Mouse (Mus musculus) T-helper 2 cell (primary cell): ENCODE measurements around the gene Tppp3.

Experiments
- in situ Hi-C: fragments of 300-600 bp; cut with MboI, MseI; formaldehyde crosslinking; loops from one replicate; pipeline ENCODE4 v1.15.1; 2025; ENCODE audit warnings: high pct_unique_total_duplicates

Gene Tppp3

DNA sequence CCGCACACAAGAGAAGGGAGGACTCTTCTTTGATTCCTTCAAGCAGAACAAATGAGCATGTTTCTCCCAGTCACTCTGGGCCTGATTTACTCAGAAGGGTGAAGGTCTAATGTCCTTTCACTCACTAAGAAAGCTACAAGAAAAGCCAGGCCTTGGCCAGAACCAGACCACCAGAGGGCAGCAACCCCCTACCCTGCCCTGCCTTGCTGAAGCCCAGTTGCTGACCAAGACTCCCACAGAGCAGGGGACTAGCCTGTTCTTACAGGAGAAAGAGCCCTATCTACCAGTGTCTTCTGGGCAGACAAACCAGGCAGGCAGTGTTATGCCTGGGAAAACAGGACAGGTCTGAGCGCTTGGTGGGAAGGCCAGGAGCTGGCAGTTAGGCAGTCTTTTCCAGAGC lies 13.1 kb upstream of the Tppp3 start:
- in situ Hi-C loops, result no loop called here

DNA sequence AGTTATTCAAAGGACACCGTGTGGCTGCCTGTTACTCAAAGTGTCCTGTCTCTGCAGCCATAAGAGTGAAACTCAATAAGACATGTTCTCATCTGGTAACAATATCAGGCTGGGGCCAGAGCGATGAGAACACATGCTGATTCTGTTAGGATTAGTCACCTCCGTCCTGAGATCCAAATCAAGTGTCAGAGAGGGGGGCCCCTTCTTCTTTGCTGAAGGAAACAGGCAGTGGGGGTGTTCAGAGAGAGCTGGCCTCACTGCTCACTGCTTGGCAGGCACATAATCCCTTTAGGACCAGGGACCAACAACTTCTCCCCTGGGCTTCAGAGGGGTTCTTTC lies 12.7 kb upstream of the Tppp3 start:
- in situ Hi-C loops, result no loop called here

DNA sequence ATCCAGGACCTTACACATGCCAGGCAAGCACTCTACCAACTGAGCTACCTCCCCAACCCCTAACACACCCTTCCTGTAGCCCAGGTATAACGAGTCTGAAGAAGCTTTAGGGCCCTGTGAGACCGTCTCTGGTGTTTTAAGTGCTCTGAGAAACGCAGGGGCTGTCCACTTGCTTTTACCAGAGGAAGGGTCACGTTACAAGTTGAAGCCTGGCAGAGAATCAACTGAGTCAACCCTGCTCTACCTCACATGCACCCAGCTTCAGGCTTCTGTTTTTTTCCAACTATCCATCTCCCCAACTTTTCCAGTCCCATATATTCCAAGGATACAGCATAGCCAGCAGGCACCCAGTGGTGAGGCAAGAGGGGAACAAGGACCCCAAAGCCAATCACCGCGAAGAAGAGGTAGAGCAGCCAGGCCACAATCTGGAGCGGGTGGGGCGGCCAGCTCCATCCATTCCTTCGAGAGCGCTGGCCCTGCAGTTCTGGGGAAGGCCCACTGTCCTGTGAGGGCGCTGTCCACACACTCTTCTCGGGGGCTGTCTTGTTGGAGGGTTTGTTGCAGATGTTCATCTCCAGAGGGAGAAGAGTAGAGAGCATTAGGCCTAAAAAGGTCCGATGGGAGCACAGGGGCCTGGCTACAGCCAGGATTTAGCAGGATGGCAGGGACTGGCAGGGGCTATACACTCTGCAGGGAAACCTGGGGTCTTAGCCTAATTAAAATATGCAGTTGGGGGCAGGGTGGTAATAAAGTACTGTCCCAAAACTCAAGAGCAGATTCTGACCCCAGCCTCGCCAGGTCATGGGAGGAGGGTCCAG lies 12.1 kb upstream of the Tppp3 start:
- in situ Hi-C loops, result no loop called here

DNA sequence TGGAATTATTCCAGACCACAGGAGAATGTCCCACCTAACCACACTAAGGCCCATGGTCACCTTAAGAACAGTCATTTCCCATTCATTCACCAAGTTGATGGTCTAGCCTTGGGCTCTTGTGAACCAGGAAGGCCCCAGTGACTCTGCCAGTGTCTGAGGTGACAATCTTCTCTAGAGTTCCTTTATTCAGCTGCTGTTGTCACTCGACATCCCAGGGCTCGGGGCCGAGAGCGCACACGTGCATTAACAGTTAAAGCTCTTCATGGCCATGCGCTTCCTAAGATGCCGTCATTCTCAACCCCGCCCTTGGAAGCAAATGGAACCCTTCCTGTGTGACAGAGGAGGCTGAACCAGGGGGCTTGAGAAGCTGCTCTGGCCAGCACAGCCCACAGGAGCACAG lies 10.8 kb upstream of the Tppp3 start:
- in situ Hi-C loops, result no loop called here

DNA sequence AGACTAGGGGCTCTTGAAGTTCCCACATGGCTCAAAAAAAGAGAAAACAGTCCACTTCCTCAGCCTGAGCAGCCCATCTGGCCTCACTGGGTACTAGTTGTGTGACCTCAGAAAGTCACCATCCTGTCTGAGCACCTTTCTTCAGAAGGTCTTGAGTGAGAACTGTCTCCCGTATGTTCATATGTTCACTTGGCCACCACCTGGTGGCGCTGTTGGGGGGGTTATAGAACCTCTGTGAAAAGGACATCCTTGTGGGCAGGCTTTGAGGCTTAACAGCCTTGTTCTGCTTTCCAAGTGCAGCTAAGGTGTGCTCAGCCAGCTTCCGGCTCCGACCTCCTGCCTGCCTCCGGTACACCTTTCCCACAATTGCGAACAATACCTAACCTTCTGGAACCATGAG lies 10.1 kb upstream of the Tppp3 start:
- in situ Hi-C loops, result no loop called here

DNA sequence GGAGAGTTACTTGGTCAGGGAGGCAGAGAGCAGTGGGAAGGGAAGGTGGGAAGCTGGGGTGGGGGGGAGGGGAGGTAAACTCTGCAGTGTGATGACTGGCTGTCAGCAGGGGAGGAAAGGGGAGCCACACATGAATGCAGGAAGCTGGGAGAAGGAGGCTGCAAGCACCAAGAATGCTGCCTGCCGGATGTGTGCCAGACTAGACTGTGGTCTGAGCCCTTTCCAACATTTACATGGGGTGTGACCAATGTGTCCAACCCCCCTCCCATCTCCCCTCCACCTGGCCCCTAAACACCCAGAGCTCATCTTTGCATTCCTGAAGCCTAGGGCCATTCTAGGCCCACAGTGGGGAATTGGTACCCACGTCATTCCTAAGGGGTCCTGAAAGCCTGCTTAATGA lies 9.7 kb upstream of the Tppp3 start:
- in situ Hi-C loops, result no loop called here

DNA sequence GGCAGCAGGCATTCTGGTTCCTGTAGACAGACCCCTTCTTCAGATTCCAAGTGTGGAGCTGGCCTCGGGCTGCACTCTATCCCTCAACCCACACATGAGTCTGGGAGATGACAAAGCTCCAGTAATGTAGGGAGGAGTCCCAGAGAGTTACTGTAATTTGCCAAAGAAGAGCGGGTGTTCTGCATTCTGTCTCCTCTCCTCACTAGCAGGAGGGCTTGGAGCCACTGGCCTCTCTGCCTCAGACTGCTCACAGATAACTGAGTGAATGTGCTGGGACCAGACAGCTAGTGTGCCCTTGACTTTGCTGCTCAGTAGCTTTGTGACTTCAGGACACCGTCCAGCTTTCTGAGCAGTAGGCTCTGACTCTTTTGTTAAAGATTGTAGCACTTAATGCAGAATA lies 6.5 kb upstream of the Tppp3 start:
- in situ Hi-C loops, result no loop called here

DNA sequence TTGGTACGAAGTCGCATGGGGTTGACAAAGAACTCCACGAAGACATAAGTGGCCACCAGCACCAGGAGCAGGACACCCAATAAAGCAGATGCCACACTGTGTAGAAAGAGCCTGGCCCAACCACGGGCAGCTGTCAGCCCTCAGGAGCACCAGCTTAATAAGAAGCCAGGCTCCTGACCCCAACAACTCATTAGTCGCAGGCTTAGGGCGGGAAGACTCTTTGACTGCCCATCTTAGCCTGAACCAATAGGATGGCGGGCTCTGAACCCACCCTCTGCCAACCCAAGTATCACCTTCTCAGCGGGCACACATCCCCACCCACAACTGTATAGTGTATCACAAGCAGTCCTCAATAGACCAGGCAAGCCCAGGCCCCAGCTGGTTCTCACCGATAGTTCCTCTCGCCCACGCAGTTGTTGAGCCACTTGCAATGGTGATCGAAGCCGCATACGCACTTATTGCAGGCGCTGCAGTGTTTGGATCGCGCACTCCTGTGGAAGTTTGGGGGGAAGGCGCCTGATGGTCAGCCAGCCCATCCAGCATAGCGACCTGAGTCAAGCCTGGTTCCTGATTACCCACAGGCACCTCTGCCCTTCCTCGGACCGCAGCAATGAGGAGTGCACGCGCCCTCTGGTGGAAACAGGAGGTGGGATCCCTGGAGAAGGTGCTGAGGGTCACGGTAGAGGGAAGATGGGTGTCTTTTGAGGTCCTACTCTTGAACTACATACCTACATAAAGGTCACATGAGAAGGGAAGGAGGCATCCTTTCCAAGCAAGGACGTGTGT lies 5.5 kb upstream of the Tppp3 start:
- in situ Hi-C loops, result no loop called here

DNA sequence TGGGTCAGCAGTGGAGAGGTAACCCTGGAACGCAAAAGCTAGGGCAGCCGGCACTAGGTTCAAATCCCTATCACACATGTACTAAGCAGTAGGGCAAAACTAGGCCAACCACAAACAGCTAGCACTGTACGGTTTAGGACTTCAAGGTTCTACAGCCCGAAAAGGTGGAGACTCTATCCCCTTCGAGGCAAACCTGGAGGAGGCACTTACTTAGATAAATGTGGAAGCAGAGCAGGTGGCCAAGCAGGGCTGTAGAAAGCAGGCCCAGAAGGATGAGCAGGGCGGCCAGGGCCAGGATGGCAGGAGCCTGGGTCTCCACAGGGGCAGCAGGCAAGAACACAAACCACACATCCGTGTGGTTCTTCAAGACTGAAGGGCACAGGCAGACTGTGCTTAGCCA lies 4.8 kb upstream of the Tppp3 start:
- in situ Hi-C loops, result no loop called here

DNA sequence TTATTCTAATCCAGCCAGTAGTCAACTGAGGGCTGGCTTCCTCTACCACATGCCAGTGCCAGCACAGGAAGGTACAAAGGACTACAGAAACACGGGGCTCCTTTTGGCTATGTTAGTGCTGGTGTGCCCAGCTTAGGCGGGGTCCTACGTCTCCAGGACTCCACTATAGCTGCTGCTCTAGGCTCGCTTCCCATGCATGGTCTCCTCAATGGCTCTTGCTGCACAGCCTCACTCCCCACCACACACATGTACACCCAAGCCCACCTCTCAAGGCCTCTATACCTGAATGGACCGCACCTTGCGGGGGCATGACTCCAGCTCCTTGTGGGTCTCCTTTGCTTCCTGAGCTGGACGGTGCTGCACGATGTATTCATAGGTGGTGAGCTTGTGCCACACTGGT lies 4.4 kb upstream of the Tppp3 start:
- in situ Hi-C loops, result no loop called here

DNA sequence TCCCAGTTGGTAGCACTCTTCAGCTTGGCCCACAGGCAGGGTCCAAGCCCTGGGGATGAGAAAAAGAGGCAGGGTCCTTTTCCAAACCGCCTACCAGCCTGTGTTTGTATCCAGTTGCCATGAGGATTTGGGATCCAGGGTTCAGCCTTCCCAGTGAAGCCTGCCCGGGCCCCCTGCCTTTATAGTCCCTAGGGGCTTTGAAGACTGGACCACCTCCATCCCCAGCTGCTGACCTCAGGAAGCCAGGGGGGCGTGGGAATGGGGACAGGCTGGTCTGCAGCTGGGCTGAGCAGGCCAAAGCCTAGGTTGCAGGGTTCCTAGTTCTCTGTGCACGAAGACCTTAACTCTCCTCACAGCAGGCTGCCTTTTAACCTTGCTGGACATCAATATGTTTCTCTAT lies 3.9 kb upstream of the Tppp3 start:
- in situ Hi-C loops, result no loop called here

DNA sequence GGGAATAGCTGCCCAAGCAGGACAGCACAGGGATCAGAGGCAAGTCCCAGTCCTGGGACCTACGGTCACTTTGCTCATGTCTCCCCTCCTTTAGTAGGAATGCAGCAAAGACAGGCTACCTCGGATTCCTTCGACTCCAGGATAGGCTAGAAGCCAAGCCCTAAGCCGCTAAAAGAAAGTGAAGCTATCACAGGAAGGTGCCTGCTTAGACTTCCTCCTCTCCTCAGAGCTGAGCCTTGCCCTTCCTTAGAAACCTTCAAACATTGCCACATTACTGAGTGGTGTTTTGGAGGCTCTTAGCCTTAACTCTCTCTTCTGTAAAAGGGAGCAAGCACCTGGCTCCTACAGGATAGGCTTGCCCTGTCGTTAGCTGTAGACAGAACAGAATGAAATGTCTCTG lies 3.4 kb upstream of the Tppp3 start:
- in situ Hi-C loops, result no loop called here

DNA sequence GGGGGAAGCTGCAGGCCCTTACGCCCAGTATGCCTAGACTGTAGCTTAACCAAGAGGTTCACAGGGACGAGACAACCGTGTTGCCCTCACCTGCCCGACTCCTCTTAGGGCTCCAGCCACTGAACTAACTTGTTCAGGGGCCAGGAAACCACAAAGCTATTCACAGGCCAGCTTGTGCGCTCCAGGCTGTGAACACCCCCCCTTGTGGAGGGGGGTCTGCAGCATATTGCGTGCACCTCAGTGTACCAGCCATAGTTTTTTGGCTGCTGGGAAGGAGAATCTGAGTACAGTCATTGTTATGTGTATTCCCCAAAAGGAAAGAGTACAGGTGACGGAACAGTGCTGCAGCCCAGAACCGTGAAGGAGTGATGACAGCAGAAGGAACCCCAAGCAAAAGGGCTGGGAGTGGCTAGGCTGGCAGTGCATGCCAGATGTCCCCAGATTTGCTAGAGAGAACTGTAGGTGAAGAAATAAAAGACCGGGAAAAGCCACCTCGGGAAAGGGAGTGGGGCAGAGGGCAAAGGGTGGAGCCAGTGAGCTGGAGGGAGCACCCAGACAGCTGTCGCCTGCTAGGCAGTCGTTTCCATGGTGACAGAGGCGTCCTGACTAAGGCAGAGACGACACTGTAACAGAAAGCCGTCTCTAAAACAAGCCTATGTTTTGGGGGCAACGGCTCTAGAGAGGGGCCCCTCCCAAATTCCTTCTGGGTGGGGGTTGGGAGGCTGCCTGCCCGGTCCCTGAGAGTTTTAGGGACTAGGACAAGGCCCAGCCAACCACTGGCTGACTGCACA lies 2.7 kb upstream of the Tppp3 start:
- in situ Hi-C loops, result no loop called here

DNA sequence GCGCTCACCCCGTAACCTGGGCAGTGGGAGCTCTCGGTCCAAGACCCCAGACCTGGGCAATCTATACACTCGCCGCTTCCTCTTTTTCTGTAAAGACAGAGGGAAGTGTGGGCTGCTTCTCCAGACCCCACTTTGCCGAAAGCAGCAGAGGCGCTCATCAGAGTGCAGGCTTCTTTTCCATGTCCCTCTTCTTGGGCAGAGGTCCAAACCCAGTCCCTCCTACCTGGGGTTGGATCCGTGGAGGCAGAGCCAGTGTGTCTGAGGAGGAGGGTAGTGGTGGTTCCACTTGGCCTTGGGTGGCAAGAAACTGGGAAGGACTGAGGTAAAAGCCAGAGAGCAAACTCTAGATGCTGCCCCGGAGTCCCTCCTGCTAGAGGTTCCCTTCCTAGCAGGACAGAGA lies 1.7 kb upstream of the Tppp3 start:
- in situ Hi-C loops, result no loop called here

DNA sequence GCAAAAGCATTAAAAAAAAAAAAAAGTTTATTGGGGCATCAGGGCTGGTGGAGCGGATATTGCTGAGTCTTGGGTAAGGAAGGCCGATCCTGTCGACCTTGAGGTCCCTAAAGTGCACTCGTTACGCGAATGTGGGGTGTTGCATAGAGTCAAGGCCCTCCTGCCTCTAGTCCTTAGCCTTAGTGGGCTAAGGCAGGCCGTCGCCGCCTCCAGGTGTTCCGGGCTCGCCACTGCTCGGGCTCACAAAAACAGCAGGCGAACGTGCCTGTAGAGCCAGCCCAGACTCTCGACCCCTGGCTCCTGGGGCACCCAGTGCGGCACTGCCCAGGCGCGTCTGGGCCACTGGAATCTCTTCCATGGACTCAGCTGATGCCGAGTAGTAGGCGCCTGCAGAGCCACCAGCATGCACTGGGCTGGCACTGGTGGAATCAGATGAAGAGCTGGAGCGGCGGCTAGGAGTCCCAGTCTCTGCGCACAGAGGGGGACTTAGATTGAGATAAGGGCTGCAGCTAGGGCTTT lies 1.1 kb upstream of the Tppp3 start:
- in situ Hi-C loops, result no loop called here

DNA sequence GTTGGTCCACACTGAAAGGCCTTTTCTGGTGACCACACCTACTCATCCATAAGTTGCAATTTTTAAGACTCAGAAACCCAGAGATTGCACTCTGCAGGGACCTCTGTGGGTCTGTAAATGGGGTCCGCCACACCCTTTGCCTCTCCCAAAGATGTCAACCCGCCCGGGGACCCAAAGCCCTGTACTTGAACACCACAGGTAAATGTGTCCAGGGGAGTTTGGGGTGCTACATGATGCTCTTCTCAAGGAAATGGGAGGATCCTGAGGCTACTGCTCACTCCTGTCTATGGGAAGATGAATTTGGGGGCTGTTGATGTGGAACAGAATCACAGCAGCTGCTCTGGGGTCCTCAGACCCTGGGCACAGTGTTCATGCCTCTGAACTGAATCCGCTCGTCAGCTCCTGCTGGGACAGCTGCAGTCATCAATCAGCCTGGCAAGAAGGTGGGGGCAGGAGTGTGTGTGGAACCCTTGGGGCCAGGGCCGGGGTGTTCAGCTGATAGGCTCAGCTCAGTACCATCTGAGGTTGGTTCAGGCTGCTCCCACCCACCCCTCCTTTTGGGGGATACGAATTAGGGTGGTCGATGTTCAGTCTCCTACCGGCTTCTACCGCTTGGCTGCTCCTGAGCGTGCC lies 529 bp downstream of the Tppp3 start:
- in situ Hi-C loops, result no loop called here

DNA sequence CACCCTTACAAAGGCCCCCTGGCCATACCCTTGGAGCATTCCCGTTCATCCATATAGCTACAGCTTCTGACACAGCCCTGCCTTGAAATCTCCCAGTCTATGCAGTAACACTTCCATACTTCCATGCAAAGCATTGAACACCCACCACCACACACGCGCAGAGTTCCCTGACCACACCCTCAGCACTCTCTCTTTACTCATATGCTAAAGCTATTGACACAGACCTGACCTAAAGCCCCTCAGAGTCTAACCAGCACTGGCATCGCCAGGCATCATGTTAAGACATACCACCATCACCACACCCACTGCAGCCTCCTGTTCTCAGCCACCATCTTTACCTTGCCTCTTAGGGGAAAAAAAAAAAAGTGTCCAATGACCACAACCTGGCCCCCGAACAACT lies 1.1 kb downstream of the Tppp3 start:
- in situ Hi-C loops, result no loop called here

DNA sequence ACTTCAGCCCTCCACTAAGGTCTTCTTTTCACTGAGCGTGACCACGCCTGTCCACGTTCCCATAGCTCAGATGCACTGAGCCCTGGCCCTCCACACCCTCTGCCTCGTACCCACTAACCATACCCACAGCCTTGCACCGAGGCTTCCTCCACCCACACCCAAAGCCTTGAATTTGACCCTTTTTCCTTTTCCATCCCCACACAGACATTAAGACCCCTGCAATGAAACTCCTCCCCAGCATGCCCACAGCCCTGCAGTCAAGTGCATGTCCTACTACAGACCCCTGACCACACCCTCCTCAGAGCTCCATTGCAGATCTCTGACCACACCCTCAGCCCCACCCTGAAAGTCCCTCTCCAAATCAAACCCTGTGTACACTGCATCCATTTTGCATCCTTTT lies 1.5 kb downstream of the Tppp3 start:
- in situ Hi-C loops, result no loop called here

DNA sequence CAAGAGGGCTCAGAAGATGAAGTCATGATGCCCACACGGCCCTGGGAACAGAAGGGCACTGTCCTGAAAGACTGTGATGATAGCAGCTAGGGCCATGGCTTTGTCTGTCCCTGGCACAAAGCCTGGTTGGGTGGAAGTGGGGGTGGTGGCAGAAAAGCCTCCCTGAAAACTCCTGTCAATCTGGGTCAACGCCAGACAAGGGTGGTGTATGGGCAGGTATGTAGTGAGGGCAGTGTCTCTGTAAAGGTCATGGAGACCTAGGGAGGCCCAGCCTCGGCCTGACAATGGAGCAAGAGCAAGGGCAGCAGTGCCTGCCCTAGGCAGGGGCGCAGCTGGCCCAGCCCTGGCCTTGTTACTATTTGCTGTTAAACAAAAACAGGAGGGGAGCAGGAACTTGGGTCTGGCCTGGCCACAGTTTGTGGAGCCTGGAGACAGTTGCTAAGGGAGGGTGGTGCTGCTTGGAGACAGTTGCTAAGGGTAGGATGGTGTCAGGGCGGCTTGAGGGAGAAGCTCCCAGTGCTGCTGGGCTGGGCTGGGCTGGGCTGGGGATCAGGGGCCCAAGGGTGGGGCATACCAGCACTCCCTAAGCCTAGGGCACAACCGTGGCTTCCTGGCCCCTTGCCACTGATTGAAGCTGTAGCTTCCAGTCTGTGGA lies 2.2 kb downstream of the Tppp3 start:
- in situ Hi-C loops, result no loop called here

DNA sequence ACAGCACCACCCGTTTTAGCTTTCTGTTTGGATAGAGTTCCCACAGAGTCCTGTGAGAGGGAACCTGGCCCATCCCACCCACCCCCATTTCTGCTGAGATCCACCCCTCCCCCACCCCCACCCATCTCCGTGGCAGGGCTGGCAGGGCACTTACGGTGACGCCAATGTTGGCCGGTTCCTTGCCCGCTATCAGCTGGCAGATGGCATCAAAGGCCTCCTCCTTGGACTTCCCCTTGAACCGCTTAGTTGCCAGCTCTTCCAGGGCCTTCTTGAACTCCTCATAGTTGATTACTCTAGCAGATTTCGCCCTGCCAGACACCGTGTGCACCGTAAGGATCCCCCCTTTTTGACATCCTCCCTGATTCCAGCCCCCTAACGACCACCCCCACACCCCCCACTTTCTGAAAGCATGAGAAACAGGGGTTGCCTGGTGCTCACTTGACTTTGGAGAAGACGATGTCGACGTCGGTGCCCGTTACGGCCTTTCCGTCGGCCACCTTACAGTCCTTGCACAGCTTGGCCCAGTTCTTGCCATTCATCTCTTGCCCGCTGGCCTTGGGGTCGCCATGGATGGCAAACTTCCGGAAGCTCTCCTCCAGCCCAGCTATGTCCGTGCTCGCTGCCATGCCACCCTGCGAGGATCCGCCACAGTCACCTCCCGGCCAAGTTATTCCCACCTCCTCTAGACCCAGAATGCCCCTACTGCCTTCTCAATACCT lies 3.2 kb downstream of the Tppp3 start:
- in situ Hi-C loops, result no loop called here
